Mouse (Mus musculus) heart, postnatal 25 days (tissue): ENCODE results near the gene Gm11007. TPM values are rescaled to one million over a fixed set of nuclear protein-coding genes. Genes with fewer than 3 reads are reported as not detected.
"Not testable (repeated sequence)": the region's sequence is repeated elsewhere in the genome, so short reads cannot be mapped to it uniquely, and the experiment has no call there.

Experiments
- DNase-seq: peaks from one replicate; pipeline ENCODE4 v3.0.0; 2022; ENCODE audit warnings: low spot score
- intact Hi-C: fragments of 180-260 bp; cut with DNase I; formaldehyde crosslinking; loops from one replicate; pipeline ENCODE4 v1.15.1; 2025
- total RNA-seq, 2 experiments: library from RNA; stranded (reverse); gene quantifications; 2 replicates each; pipeline ENCODE4 v1.2.3; 2021

Gm11007 gene
- total RNA-seq, result not detected

GRCm38 (mm10) chr2:175643678-175644077 is at the start of gene Gm11007:
TSS of gene Gm11007 (plus strand) at chr2:175643978.
- DNase-seq, intact Hi-C loops: not testable (repeated sequence)

Other genes starting within 250 kb of the Gm11007 start
- gene Gm4724, start 208.2 kb upstream of the Gm11007 start, total RNA-seq, result 1 to 10 TPM; 1.9 to 2.6 TPM
- 1 to 10 TPM; 5.5 to 6.2 TPM for gene Zfp965, start 174.0 kb upstream of the Gm11007 start, total RNA-seq
- gene Zfp969, start 59.7 kb downstream of the Gm11007 start, total RNA-seq, result 10 to 100 TPM; 29.0 to 47.6 TPM
- not detected for gene Gm2007, start 97.6 kb downstream of the Gm11007 start, total RNA-seq
- gene Gm14288, start 157.1 kb downstream of the Gm11007 start, total RNA-seq, result 10 to 100 TPM in 1 of 2 experiments, 1 to 10 TPM in 1; 9.1 to 22.2 TPM
- 10 to 100 TPM; 18.1 to 19.5 TPM for gene Gm6710, start 225.2 kb downstream of the Gm11007 start, total RNA-seq